Mouse (Mus musculus) spleen, adult 2 months (tissue): ENCODE measurements around the gene Svep1. TPM values are rescaled to one million over a fixed set of nuclear protein-coding genes. Genes with fewer than 3 reads are reported as not detected.

Experiments used
- DNase-seq, 2 experiments: peaks; one replicate each; pipeline versions ENCODE4 v3.0.0 to v3.0.0-alpha.2; 2012 to 2021; ENCODE audit warnings: low spot score in 2 of 2, low read depth in 1 of 2
- H3K27ac ChIP-seq: fragments of 200-500 bp; 2 replicates; pipeline ENCODE4 v1.5.1; 2012; ENCODE audit warnings: low read length, inconsistent platforms; ENCODE audit not compliant: insufficient read depth
- H3K27me3 ChIP-seq: fragments of 200-500 bp; 2 replicates; pipeline ENCODE4 v1.6.1; 2012; ENCODE audit warnings: mild to moderate bottlenecking, moderate library complexity, low read length, inconsistent platforms; ENCODE audit not compliant: control insufficient read depth, insufficient read depth
- H3K36me3 ChIP-seq: fragments of 200-500 bp; 2 replicates; pipeline ENCODE4 v1.6.1; 2012; ENCODE audit warnings: mild to moderate bottlenecking, low read length, inconsistent platforms; ENCODE audit not compliant: control insufficient read depth, insufficient read depth
- H3K4me1 ChIP-seq: fragments of 200-500 bp; 2 replicates; pipeline ENCODE4 v1.6.1; 2011; ENCODE audit warnings: inconsistent platforms; ENCODE audit not compliant: control insufficient read depth, insufficient read depth, insufficient read length
- H3K4me3 ChIP-seq: fragments of 200-500 bp; 2 replicates; pipeline ENCODE4 v1.5.1; 2011; ENCODE audit warnings: mild to moderate bottlenecking, inconsistent platforms; ENCODE audit not compliant: insufficient read depth, insufficient read length; ENCODE audit errors: extremely low read depth
- CTCF ChIP-seq: fragments of 200-500 bp; IDR thresholded peaks from 2 replicates; pipeline ENCODE4 v1.5.1; 2011; ENCODE audit warnings: mild to moderate bottlenecking, inconsistent platforms; ENCODE audit not compliant: insufficient read depth, insufficient read length, insufficient replicate concordance; ENCODE audit errors: extremely low read depth
- POLR2A ChIP-seq: fragments of 200-500 bp; IDR thresholded peaks from 2 replicates; pipeline ENCODE4 v1.6.1; 2011; ENCODE audit warnings: low read depth, low read length, inconsistent platforms
- WGBS: fragments of 180-500 bp; shearing (Covaris S2); methylation state at CpG from one replicate; pipeline ENCODE4 v1.1.7; 2018; 5-methylcytosine and 5-hydroxymethylcytosine counted together
- polyA plus RNA-seq: library from polyadenylated mRNA; depleted of rRNA; stranded (reverse); fragments of >200 nt; gene quantifications from 2 replicates; pipeline ENCODE4 v1.2.3, GENCODE M21; 2012

Gene Svep1
- polyA plus RNA-seq, 1 experiment: 7.6 TPM

- TF ChIP-seq CTCF (no peak), POLR2A (no peak)
- H3K36me3 ChIP-seq: no peaks in the 10 kb centered on the region
- no peak overlapping the region for H3K4me3 ChIP-seq
- DNase-seq: no peak
- H3K4me1 ChIP-seq: no peaks in the 10 kb centered on the region
- WGBS: 85% methylated on average over 6 of the region's 6 CpGs
- no peak overlapping the region for H3K27ac ChIP-seq
- no peaks in the 10 kb centered on the region for H3K27me3 ChIP-seq
Observed at GRCm38 (mm10) chr4:58211374-58211773, 4.7 kb upstream of the Svep1 start.

- no peak for DNase-seq
- no peak for TF ChIP-seq CTCF
Observed at GRCm38 (mm10) chr4:58210557-58211090, 4.0 kb upstream of the Svep1 start.

GRCm38 (mm10) chr4:58205750-58206114, 927 bp downstream of the Svep1 start:
- Histone ChIP-seq H3K36me3 (no peaks in the 10 kb centered on the region), H3K27me3 (0 out of 2 replicates have a peak, but pooled peaks cover 2% of the 10 kb centered on the region), H3K27ac (peak overlapping the region; percentile 59; the same call in 1 of the 2 replicates), H3K4me3 (peak overlapping the region; percentile 24; the same call in 1 of the 2 replicates), H3K4me1 (no peaks in the 10 kb centered on the region)
- no peak for TF ChIP-seq POLR2A
- no peak for TF ChIP-seq CTCF
- no peak for DNase-seq
- WGBS: 4% methylated on average over 31 of the region's 31 CpGs

More at GRCm38 (mm10) chr4:58210557-58211090, 4.0 kb upstream of the Svep1 start:
- Histone ChIP-seq H3K36me3 (no peaks in the 10 kb centered on the region), H3K27ac (no peak overlapping the region), H3K4me3 (no peak overlapping the region), H3K27me3 (0 out of 2 replicates have a peak, but pooled peaks cover 2% of the 10 kb centered on the region), H3K4me1 (no peaks in the 10 kb centered on the region)
- 56% methylated on average over 5 of the region's 5 CpGs for WGBS

GRCm38 (mm10) chr4:58201703-58202102, 5.0 kb downstream of the Svep1 start:
- Histone ChIP-seq H3K4me1 (no peaks in the 10 kb centered on the region), H3K36me3 (no peaks in the 10 kb centered on the region), H3K27ac (no peak overlapping the region), H3K27me3 (0 out of 2 replicates have a peak, but pooled peaks cover 2% of the 10 kb centered on the region), H3K4me3 (no peak overlapping the region)
- DNase-seq: no peak
- TF ChIP-seq CTCF (no peak), POLR2A (no peak)
- 81% methylated on average over 2 of the region's 2 CpGs for WGBS

GRCm38 (mm10) chr4:58200826-58201225, 5.8 kb downstream of the Svep1 start:
- WGBS: 81% methylated on average over 4 of the region's 4 CpGs
- no peak for DNase-seq
- Histone ChIP-seq H3K4me1 (no peaks in the 10 kb centered on the region), H3K27ac (no peak overlapping the region), H3K36me3 (no peaks in the 10 kb centered on the region), H3K27me3 (0 out of 2 replicates have a peak, but pooled peaks cover 2% of the 10 kb centered on the region), H3K4me3 (no peak overlapping the region)
- TF ChIP-seq CTCF (no peak), POLR2A (no peak)

- no peak for TF ChIP-seq CTCF
- TF ChIP-seq POLR2A: no peak
- no peak overlapping the region for H3K4me3 ChIP-seq
- WGBS: 83% methylated on average over 4 of the region's 4 CpGs
- no peaks in the 10 kb centered on the region for H3K36me3 ChIP-seq
- DNase-seq: no peak
- H3K27ac ChIP-seq: no peak overlapping the region; the same call in 1 of the 2 replicates
- H3K4me1 ChIP-seq: no peaks in the 10 kb centered on the region
- no peaks in the 10 kb centered on the region for H3K27me3 ChIP-seq
Observed at GRCm38 (mm10) chr4:58197230-58197629, 9.4 kb downstream of the Svep1 start.

- DNase-seq: no peak
- Histone ChIP-seq H3K4me1 (no peaks in the 10 kb centered on the region), H3K27ac (no peak overlapping the region), H3K27me3 (no peaks in the 10 kb centered on the region), H3K4me3 (no peak overlapping the region), H3K36me3 (no peaks in the 10 kb centered on the region)
- TF ChIP-seq CTCF (no peak), POLR2A (no peak)
- WGBS: 79% methylated on average over 4 of the region's 4 CpGs
Observed at GRCm38 (mm10) chr4:58196795-58197194, 9.9 kb downstream of the Svep1 start.

GRCm38 (mm10) chr4:58195936-58196335, 10.7 kb downstream of the Svep1 start:
- Histone ChIP-seq H3K27ac (no peak overlapping the region), H3K4me3 (no peak overlapping the region), H3K36me3 (no peaks in the 10 kb centered on the region), H3K4me1 (no peaks in the 10 kb centered on the region), H3K27me3 (no peaks in the 10 kb centered on the region)
- WGBS: 78% methylated on average over 2 of the region's 2 CpGs
- TF ChIP-seq CTCF: no peak
- TF ChIP-seq POLR2A: no peak
- no peak for DNase-seq
